Mouse (Mus musculus) frontal cortex, postnatal 25 days (tissue): ENCODE measurements around the gene Tgfb1.
A peak's percentile ranks its signal among the peaks of the same experiment; 100 is the strongest.

Source experiments
- DNase-seq, 2 experiments: peaks; one replicate each; pipeline ENCODE4 v3.0.0; 2022; ENCODE audit warnings: low spot score in 2 of 2

Gene Tgfb1

DNA sequence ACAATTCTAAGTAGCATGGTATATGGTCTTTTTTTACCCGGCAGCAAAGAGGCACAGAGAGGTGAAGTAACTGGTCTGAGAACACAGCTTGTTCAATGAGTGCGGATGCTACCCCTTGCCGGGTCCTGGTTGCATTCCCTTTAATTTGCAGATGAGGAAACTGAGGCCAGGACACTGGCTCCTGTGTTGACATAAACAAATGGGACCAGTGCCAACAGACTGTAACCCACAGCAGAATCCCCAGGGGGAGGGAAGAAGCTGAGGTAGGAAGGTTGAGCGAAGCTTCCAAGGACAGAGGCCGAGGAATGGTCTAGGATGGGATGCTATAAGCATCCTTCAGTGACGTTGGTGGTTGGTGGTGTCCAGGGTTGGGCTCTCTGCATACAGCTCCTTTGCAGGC is 11.4 kb upstream of the Tgfb1 start:
- no peak for DNase-seq

DNA sequence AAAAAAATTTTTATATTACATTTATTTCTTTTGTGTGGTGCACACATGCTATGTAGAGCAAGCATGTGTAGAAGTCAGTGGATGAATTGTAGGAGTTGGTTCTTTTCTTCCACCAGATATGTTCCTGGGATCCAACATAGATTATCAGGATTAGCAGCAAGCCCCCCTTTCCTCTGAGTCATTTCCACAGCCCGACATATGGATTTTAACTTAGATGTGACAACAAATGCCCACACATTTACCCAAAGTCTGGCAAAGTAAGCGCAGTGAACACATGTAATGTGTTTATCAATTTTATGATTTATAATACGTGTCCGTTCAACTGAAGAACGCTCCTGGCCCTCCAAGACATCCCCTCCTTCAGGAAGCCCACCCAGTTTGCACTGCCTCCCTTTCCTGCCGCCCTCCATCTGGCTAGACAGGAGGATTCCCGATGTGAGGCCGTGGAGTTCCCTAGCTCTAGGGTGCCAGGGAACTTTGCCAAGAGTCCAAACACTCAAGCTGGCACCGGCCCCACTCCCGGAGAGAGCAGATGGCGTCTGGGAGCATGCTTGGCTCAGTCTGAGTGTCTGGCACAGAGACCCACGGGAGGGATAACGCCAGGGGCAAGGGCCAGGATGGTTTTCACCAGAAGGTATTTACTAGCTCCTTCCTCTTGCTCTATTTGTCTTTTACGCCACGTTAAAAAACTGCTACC is 10.6 kb upstream of the Tgfb1 start:
- DNase-seq: peak; percentile 84 to 87

DNA sequence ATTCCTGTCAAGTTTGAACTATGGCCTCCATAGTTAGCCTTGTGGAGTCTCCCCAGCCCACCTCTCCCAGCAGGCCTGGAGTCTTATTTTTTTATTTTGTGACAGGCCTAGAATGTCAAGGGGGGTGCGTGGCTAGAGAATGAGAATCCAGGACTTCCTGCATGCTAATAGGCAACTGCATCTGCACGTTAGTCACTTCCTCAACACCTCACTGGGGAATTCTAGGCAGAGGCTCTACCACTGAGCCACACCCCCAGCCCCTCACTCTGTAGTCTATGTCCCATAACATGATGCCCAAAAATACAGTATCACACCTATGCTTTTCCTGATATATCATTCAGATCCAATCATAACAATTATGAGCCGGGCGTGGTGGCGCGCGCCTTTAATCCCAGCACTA is 9.8 kb upstream of the Tgfb1 start:
- no peak for DNase-seq

DNA sequence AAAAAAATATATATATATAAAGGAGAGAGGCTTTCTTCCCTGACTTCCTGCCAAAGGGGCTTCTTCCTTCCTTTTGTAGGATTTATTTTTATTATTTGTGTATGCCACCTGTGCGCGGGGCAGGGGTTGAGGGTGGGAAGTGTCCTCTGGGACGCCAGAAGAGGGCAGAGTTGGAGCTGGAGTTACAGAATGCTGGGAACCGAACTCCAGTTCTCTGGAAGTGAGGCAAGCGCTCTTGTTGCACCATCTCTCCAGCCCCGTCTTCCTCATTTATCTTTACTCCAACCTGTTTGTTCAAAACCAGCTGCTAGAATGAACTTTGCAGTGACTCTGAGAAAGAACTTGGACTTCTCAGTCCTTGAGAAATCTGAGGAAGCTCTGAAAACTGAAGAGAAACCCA is 6.8 kb upstream of the Tgfb1 start:
- no peak for DNase-seq

DNA sequence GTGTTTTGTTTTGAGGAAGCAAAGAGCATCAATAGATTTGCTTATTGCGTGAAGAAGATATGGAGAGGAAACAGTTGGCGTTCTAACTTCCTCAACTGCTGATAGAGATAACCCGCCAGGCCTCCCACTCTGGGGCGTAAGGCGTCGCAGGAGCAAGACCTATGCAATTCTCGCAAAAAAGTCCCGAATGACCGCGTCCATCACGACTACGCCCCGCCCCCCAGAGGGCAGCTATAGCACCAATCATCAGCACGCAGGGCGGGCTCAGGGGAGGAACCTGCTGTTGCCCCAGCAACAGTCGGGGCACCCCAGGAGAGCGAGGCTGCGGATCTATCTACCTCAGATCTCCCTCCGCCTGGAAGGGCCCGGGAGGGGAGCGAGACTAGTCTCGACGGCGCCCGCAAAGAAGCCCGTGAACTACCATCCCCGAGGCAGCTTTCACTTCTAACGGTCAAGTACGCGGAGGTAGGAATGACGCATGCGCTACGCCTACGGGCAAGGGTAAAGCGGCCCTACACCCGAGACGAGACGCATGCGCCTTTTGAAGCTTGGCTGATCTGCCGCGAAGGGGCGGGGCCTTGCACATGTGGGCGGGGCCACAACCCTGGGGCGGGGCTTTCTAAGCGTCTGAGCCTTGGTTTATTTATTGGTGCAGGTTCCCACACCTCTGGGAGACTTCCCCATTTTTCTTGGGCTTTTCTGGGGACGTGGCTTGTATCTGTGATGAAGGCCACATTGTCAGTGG is 6.1 kb upstream of the Tgfb1 start, which contains the start of gene B9d2:
B9d2 (plus strand) TSS at position 267 of the 745 bp plus-strand sequence.
- peak; percentile 93 to 94 for DNase-seq

DNA sequence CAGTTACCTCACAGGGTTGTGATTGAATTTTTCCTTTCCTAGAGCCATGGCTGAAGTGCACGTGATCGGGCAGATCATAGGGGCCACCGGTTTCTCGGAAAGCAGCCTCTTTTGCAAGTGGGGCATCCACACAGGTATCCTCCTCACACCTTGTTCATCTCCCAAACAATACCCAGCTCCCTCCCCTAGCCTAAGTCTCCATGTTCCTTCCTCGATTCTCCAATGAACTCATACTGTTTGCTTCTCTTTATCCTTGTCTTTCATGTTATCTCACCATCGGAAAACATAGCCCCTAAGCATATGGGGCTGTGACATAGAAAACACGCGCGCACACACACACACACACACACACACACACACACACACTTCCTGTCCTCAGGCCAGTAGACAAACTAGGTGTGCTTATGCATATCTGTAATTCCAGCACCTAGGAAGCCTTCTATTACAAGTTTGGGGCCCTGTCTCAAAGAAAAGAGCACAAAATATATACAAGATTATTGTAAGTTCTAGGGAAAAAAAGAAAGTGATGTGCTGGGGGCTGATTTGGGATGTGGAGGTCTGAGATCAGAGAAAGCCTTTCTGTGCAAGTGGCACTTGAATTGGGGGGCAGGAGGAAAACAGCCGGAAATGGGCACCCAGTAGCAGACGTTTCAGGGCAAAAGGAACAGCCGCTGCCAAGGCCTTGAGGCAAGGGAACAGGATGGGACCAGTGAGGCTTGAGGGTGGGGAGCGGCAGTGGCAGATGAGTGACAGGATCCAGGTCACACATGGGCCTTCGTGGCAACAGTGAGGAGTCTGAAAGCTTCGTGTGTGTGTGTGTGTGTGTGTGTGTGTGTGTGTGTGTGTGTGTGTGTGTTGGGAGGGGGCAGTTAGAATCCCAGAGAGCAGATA is 5.2 kb upstream of the Tgfb1 start:
- DNase-seq: no peak

DNA sequence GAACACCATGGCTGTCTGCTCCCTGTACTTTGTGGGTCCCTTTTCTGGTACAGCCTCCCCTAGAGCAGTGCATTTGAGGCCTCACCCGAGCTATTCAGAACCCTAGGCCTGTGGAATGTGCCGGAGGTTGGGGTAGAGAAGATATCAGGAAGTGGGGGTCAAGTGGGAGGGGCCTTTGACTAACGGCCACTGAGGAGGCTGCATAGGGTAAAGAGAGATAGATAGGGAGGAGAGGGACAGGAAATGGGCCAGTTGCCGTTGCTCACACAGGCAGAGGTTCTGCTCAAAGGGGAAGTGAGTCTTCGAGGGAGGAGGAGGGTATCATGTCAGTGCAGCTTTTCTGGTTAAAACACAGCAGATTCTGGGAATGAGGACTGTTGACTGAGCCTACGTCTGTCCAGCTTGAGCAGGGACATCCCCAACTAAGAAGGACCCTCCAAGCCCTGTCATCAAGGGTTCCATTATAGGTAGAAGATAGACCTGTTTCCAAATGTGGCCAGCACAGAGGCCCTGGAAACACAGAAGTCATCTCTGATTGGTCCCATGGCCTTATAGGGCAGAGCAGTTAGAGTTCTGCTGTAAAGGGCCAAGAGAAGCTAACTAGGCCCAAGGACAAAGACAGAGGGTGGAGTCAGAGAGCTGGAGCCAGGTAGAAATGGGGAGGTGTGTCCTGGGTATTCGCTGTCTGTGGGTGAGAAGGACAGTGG is 3.2 kb upstream of the Tgfb1 start:
- DNase-seq: no peak

DNA sequence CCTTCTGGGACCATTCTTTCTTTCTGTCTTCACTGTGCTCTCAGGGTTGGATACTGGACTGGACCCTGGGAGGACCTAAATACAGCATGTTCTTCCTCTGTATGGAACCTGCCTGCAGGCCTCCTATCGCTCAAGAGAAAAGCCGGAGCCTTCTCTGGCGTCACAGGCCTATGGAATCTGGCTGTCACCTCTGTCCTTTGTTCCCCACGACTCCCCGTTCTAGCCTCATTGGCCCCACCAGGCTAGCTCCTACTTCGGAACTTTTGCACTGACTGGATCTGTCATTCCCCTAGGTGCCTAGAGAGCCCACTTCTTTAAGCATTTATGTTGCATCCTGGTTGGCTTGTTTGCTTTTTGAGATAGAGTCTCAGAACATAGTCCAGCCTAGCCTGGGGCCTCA is 2.1 kb upstream of the Tgfb1 start:
- DNase-seq: no peak

DNA sequence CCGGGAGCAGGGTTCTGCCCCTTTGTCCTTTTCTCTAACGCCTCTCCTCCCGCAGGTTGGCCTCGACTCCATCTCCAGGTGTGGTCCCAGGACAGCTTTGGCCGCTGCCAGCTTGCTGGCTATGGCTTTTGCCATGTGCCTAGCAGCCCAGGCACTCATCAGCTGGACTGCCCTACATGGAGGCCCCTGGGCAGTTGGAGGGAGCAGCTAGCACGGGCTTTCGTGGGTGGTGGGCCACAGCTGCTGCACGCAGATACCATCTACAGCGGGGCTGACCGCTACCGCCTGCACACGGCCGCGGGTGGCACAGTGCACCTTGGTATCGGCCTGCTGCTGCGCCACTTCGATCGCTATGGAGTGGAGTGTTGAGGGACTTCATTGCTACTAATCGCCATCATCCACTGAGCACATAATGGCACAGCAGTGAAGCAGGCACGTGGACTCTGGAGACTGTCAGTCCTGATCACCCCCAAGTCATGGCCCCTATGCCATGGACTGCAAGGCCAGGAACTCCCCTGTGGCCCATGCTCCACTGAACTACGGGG is 804 bp upstream of the Tgfb1 start:
- no peak for DNase-seq

DNA sequence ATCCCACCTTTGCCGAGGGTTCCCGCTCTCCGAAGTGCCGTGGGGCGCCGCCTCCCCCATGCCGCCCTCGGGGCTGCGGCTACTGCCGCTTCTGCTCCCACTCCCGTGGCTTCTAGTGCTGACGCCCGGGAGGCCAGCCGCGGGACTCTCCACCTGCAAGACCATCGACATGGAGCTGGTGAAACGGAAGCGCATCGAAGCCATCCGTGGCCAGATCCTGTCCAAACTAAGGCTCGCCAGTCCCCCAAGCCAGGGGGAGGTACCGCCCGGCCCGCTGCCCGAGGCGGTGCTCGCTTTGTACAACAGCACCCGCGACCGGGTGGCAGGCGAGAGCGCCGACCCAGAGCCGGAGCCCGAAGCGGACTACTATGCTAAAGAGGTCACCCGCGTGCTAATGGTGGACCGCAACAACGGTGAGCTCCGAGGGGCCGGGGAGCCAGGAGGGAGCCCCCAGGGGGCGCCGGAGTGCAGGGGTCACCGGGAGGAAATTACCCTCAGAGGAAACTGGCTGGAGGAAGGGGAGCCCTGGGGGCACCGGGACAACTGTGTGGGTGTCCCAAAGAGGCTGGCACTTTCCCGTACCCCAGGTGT is 1.1 kb downstream of the Tgfb1 start:
- no peak for DNase-seq

DNA sequence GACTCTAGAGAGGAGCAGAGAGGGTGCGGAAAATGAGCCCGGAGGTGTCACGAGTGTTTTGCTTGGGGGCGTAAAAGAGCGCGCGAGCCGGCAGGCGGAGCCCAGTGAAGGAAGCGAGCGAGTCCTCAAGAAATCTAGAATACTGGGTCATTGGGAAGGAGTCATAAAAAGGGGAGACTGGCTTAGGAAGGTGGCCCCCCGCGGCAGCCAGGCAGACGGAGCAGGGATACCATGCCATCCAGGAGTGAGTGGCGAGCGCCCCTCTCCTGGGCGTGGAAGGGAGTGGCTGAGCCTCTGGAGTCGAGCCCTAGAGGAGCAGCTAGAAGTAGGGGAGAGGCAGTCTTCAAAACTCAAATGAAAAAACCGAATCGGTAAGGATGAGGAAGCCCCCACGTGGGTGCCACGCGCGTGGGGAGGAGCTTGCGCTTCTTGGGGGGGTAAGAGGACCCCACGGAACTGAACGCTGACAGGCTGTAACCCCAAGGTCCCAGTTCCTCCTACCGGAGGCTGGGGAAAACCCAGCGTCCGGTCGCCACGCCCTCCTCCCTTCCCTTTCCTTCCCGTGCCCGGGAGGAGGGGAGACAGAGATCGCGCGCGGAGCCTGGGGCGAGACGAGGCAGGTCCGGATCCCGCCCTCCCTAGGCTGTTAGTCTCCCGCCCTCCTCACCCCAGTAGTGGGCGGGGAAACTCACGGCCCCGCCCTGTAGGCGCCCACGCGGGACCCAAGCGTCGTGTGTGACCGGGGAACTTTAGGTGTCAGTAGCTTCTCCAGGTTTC is 2.2 kb downstream of the Tgfb1 start:
- no peak for DNase-seq

DNA sequence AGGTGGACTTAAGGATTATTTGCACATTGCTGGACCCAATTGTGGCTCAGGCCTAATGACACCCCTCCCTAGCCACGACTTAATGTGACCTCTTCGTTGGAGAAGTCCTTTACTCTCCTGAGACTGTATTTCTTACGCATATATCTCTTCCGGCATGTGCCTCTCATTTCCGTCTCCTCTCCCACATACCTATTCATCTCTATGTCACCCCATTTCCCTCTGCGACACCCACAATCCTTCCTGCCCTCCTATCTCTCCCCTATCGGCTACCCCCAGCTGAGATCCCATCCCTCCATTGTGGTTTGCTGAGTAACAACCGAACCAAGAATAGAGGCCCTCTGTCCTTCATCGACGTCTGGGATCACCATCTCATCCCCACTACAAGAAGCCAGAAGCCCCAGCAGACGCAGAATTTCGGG is 2.8 kb downstream of the Tgfb1 start:
- no peak for DNase-seq

DNA sequence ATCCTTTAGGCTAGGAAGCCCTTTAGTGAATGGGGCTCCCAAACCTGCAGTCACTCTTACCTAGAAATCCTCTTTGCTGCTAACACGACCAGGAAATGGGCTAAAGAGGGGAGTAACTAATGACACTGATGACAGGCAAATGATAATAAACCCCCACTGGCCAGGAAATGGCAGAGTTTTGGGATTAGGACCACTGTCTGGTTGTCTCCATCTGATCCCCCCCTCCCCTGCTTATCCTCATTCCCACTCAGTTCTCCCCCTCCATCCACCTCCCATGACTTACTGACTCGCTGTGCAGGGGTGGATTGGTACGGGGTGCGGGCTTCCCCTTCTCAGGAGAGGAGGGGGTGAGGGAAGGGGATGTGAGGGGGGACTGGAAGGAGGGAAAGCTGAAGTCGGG is 3.2 kb downstream of the Tgfb1 start:
- no peak for DNase-seq

DNA sequence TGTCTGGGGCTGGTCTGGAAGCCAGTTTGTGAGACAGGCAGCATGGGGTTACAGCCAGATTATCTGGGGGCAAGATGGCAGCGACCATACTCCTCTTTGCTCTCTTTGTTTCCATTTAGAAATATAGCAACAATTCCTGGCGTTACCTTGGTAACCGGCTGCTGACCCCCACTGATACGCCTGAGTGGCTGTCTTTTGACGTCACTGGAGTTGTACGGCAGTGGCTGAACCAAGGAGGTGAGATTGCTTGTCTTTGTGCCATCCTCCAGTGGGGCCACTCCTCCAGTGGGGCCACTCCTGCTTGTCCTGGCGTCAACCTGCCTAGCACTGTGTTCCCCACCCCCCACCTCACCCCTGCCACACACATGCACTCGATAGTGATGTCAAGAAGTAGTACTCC is 7.3 kb downstream of the Tgfb1 start:
- no peak for DNase-seq

DNA sequence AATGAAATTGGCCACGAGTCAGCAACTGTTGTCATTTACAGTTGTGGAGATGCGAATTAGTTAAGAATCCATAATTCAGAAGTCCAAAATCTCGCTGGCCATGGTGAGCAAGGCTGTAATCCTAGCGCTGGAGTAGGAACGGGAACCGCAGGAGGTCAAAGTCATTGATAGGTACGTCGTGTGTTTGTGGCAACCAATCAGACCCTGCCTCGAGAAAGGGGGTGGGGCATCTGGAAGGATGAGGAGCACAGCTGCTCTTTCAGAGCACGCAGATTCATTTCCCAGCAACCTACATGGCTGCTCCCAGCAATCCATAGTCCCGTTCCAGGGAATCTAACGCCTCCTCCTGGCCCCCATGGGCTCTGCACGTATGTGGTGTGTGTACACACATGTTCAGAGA is 13.0 kb downstream of the Tgfb1 start:
- DNase-seq: no peak

DNA sequence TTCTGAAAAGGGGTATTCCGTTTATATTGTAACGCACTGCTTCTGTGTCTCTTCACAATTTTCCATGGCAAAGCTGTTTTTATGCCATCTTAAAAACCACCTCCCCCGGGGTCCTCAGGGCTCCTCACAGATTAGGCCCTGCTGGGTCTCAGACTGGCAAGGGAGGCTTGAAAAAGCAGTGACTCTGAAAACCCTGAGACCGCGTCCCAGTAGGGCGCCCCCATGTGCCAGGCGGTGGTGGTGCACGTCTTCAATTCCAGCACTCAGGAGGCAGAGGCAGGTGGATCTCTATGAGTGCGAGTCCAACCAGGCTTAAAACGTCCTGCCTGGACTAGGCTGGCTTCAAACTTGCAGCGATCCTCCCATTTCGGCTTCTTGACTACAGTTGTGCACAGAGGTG is 13.9 kb downstream of the Tgfb1 start:
- no peak for DNase-seq

DNA sequence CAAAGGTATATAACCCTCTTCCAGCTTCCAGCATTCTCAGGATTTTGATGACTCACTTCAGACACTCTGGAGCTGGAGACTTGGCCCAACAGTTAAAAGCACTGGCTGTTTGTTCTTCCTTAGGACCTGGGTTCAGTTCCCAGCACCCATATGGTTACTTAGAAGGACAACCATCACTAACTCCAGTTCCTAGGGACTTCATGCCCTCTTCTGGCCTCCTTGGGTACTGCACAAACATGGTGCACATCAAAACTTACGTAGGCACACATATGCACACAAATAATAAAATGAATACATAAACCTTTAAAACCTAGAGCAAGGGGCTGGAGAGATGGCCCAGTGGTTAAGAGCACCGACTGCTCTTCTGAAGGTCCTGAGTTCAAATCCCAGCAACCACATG is 15.5 kb downstream of the Tgfb1 start:
- DNase-seq: no peak

DNA sequence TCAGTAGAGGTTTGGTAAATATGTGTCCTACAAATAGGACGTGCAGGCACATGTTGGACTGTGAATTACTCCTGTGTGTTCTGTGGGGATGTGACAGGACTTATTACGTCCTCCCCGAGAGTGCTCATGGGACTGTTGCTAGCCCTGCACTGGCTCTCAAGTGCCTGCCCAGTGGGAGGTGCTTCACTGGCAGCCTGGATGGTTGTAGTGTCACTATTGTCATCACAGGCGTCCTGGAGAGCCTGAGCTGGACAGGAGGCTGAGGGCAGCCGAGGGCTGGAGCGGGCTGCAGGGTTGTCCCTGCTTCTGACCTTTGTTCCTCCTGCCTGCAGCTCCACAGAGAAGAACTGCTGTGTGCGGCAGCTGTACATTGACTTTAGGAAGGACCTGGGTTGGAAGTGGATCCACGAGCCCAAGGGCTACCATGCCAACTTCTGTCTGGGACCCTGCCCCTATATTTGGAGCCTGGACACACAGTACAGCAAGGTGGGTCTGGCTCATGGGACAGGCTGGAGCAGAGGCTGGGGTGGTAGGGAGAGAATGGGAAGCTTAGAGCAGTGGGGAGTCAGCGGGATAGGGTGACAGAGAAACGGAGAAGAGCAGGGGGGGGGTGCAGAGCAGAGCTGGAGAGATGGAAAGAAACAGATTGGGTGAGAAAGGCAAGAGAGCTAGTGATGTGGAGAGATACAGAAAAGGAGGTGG is 17.1 kb downstream of the Tgfb1 start:
- DNase-seq: no peak

DNA sequence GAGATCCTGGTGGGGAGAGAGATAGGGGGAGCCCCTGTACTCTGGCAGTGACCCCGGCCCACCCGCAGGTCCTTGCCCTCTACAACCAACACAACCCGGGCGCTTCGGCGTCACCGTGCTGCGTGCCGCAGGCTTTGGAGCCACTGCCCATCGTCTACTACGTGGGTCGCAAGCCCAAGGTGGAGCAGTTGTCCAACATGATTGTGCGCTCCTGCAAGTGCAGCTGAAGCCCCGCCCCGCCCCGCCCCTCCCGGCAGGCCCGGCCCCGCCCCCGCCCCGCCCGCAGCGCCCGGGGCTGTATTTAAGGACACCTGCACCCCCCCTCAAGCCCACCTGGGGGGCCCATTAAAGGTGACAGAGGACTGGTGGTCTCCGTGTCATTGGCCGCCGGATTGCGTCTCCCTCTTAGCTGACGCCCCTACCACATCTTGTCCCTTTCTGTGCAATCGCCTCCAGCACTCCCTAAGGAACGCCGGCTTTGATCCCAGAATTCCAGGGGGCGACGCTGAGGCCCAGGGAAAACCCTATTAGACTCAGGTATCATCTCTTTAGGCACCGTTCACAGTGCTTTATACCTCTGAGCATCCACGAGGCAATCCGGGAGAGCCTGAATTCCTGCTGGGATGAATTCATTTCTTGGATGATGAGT is 18.0 kb downstream of the Tgfb1 start:
- no peak for DNase-seq
